Mouse (Mus musculus) small intestine, adult 2 months (tissue): Measurements from ENCODE around the gene Pomgnt1.

Experiments used
- CTCF ChIP-seq: fragments of 200-500 bp; IDR thresholded peaks from 2 replicates; pipeline ENCODE4 v1.5.1; 2012; ENCODE audit warnings: low read depth, mild to moderate bottlenecking, control low read depth, inconsistent platforms, low read length, moderate library complexity, mixed read lengths; ENCODE audit not compliant: insufficient replicate concordance, insufficient read length; ENCODE audit errors: extremely low read depth
- POLR2A ChIP-seq: fragments of 200-500 bp; IDR thresholded peaks from 2 replicates; pipeline ENCODE4 v1.6.1; 2012; ENCODE audit warnings: low read depth, mild to moderate bottlenecking, control low read depth, inconsistent platforms, low read length, moderate library complexity

DNA sequence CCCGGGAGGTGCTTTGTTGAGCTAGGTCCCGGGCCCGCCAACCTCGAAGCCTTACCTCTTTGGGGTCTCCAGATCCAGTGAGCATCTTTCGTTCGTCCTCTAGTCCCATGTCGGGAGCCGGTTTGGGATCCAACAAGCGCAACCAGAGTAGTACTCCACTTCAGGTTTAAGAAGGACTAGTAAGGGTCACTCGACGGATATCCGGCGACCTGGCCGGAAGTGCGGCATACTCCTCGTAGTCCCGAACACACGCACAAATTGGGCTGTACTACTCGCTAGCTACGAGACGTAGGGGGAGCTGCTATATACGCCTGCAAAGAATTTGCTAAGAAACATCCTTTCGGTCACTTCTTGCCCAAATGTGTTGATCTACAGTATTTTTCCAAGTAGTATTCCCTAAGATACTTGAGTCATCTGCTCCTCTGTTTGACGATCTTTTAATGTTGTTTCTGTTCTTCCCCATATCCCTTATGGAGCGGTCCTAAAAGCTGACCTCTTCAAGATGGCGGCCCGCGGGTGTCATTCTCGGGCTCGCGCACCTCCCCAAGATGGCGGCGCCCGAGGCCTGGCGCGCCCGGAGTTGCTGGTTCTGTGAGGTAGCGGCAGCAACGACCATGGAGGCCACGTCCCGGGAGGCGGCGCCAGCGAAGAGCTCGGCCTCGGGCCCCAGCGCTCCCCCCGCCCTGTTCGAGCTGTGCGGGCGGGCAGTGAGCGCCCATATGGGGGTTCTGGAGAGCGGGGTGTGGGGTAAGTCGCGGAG, 48.6 kb upstream of the Pomgnt1 start, which contains the start of the genes Uqcrh and Lrrc41:
- TF ChIP-seq CTCF (no peak), POLR2A (peak; percentile 97)
